Mouse (Mus musculus) MN1 (cell line): ENCODE data around the gene Nfix.

ENCODE experiments used
- DNase-seq: peaks from one replicate; pipeline ENCODE4 v3.0.0-alpha.2; 2016; ENCODE audit warnings: low spot score

Nfix gene

DNA sequence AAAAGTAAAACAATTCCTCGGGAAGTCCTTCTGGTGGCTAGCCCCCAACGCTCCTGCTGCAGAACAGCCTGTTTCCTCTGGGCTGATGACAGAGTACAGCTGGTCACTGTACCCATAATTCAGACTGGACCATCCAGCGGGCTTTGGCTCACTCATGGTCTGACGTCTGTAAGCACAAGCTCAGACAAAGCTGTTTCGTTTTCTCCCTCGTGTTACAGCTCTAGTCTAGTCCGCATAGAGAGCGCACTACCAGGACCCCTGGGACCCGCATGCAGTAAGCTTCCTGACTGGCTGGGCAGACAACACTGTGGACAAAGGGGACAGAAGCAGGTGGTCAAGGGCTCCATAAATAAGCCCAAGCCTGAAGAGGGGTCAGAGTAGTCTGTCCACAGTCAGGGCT, 33.7 kb downstream of the Nfix start:
- no peak for DNase-seq

DNA sequence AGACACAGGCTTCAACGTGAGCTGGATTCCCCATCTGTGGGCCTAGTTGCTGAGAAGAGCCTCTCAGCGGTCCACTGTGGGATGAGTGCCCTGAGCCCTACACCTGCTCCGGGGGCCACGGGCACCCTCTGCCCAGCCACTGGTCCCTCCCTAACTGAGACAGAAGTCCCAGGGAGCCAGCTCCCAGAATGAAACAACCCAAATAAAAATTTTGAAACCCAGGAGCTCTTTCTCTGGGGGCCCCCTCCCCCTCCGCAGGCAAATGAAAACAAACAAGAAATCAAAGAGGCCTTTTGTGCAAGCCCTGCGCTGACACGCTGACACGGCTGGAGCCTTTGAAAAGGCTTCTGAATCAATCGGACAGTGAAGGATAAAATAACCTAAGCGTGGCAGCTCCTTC, 34.5 kb downstream of the Nfix start:
- no peak for DNase-seq

DNA sequence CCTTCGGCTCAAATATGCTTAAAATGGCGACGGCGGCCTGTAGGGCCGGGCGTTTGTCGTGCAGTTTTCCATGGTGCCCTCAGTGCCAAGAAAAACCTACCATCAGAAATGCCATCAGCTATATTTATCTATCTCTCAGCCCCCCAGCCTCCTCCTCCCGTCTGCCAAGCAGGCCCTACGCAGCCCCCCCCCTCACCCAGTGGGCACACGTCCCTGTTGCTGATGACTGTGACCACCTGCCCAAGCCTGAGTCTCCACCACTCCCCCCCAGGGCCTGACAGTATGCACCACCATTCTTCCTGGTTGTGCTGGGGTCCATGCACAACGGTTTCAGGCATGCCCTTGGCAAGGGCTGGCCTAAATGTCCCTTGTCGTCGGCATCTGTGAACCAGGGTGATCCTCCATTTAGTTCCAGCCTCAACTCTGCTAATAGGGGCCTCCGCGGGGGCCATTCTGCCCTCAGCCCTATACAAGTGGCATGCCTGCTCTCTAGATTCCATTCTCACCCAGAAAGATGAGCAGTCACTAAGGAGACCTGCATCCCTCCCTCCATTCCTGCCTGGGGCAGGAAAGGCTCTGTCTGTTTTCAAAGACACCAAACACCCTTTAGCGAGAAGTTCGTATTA, 35.2 kb downstream of the Nfix start:
- no peak for DNase-seq

- DNase-seq, result no peak
Observed at GRCm38 (mm10) chr8:84764100-84764499, 36.0 kb downstream of the Nfix start.

- peak; percentile 63 for DNase-seq
Observed at GRCm38 (mm10) chr8:84760901-84761300, 39.2 kb downstream of the Nfix start.

GRCm38 (mm10) chr8:84760405-84760805, 39.7 kb downstream of the Nfix start:
- DNase-seq, result no peak

DNA sequence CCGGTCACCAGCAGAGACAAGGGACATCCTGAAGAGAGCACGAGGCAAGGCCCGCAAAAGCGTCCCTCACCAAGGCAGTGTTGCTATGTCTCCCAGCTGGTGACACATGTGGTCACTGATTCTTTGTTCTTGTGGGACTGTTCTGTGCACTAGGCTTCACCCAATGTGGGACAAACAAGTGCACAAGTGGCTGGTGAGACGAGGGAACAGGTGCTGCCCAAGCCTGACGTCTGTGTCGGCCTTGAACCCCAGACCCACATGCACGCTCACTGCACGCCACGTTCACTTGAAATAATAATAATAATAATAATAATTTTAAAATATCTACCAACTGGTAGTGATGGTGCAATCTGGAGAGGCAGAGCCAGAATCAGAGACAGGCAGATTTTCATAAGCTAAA, 40.4 kb downstream of the Nfix start:
- DNase-seq, result no peak

DNA sequence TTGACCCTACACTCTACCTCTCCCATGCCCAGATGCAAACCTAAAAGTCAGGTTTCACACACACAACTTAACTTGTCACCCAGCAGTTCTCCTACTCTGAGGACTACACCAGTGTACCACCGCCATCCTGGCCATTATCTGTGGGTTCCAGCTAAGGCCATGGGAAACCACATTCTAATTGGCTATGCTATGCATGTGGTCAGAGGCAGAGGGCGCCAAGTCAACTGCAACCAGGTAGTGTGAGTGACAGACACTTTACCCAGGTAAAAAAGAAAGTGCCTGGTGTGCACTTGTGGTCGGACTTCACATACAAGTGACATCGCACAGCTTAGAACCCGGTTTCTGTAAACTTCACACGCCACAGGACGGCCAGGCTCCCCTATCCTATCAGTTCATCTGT, 41.0 kb downstream of the Nfix start:
- DNase-seq, result no peak

DNA sequence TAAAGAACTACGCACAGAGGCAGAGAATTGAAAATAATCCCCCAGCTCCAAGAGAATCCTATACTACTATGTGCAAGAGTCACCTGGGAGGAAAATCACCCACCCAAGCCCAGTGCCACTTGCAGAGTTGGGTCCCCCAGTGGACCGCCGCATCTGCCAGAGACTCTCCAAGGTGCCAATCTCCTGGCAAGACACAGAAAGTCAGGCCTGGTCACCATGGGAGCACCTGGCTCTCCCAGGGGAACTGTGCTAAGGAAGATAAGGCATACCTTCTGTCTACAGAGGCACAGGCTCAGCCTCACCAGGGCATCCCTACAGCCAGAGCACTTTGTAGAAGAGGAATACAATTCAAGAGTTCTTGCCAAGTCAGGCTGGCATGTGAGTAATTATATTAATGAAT, 41.8 kb downstream of the Nfix start:
- DNase-seq, result no peak

DNA sequence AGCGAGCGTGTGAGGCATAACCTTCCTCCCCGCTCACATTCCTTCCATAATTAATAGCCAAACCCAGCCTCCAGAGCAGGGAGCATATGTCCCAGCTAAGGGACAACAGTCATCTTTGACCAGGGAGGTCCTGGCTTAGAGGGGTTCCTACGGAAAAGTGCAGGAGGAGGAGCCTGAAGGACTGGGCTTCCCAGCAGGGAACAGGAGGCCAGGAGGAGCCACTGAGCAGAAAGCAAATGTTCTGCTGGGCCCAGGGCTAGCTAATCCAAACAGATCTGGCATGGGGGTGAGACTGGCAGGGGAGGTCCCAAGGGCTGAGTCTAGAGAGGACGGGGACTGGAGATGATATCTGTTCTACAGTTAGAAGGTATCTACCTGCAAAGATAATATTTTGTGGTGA, 42.6 kb downstream of the Nfix start:
- DNase-seq, result no peak

GRCm38 (mm10) chr8:84752734-84753582, 47.2 kb downstream of the Nfix start:
- no peak for DNase-seq

- no peak for DNase-seq
Observed at GRCm38 (mm10) chr8:84749519-84749918, 50.6 kb downstream of the Nfix start.

DNA sequence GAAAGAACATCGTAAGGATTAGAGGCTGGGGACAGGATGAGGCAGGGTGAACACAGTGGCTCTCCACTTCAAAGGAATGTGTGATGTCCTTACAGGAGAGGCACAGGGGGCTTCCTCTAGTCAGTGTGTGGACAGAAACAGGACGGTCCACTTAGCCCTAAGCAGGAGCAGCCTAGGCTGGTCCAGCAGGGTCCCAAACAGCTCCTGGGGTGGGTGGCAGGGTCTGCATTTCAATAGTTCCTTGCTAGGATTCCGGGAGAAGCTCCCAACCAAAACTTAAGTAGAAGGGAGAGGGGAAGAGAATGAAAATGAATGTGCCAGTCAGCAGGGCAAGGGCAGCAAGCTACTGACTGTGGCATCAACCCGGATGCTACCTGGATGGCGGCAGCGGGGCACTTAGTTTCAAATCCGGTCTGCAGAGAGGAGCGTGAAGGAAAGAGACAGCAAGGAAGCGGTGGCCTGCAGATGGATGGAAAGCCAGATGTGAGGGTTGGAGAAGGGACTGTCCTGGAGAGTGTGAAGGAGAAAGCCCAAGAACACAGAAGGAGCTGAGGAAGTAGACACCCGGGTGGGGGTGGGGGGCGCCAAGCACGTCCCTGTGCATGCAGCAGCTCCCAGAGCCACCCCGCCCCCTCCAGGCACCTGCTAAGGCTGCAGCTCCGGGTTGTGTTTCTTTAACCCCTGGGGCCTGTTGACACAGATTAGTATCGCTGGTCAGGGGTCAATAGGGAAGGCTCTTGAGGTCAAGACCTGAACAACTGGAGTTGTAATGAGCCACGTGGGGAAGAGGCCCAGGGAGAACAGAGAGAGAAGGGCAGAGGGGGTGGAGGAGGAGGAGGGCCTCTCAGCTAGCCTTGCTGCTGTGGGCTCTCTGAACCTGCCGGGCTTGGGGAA, 54.9 kb downstream of the Nfix start:
- DNase-seq, result no peak

DNA sequence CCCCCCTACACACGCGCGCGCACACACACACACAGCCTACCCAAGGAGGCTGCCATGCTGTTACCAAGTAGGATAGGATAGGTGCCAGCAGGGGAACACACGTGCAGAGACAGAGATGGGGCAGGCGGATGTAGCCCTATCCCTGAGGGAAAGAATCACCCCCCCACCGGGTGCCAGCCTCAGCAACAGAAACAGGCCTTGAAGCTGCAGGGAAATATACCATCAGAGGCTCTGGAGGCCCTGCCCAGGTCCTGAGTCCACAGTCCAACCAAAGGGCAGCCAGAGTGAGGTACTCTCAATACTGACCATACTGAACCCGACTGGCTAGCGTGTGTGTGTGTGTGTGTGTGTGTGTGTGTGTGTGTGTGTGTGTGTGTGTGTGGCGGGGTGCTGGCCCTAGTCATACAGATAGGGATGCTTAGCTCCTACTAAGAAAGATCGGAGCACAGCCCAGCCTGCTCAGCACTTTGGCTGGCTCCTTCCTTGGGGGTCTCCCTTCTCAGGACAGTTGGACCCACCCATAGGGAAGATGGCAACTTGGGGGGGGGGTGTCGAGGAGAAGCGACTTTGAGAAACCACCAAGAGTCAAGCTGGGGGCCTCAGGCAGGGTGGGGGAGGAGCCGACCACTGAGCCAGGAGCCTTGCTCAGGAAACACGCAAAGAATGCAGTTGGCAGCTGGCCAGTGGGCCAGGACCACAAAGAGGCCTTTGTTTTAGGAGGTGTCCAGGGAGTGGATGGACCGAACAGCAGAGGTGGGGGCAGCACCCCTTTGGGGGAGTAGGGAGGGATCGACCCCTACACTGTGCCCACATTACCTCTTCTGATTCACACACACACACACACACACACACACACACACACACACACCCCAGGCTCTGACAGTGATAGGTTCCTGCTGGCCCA, 56.4 kb downstream of the Nfix start:
- DNase-seq, result peak; percentile 82

GRCm38 (mm10) chr8:84743054-84743415, 57.1 kb downstream of the Nfix start:
- DNase-seq, result peak; percentile 48

- peak; percentile 82 for DNase-seq
Observed at GRCm38 (mm10) chr8:84742171-84743053, 57.7 kb downstream of the Nfix start.

DNA sequence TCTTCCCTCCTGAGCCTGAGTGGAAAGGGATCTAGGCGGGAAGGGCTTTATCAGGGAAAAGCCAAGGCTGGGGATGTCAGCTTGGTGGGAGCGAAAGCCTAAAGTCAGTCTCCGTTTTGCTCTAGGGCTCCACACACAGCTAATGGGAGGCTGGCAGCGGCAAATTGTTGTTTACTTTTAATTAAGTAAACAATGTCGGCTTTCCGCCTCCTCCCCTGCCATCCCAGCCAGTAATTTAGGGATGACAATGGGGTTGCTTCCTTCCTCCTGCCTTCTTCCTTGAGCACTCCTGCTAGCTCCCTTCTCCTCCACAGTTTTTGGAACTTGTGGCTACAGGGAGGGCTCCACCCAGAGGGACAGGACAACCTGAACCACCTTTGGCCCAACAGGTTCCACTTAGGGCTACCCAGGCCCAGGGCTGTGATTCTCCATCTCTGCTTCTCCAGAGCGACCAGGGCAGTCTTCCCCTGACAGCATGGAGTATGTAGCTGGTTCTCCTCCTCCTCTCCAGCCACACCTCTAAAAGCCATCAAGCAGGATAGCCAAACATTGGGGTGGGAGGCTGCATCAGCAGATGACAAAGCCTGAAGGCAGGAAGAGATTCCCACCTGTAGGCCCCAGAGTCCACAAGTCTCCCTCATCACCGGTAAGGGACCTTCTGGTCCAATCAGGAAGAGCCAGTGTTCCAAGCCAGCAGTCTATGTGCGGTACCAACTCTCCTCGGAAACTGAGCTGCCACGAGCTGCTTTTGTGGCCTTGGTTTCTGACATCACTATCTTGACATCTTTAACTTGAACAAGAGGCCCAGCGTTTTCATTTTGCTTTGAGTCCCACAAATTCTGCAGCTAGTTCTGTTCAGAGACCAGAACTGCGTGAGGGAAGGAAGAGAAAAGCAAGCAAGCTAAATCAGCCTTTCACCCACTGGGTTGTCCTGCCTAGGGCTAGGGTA, 59.0 kb downstream of the Nfix start:
- no peak for DNase-seq

GRCm38 (mm10) chr8:84739401-84739742, 60.8 kb downstream of the Nfix start:
- peak; percentile 69 for DNase-seq

DNA sequence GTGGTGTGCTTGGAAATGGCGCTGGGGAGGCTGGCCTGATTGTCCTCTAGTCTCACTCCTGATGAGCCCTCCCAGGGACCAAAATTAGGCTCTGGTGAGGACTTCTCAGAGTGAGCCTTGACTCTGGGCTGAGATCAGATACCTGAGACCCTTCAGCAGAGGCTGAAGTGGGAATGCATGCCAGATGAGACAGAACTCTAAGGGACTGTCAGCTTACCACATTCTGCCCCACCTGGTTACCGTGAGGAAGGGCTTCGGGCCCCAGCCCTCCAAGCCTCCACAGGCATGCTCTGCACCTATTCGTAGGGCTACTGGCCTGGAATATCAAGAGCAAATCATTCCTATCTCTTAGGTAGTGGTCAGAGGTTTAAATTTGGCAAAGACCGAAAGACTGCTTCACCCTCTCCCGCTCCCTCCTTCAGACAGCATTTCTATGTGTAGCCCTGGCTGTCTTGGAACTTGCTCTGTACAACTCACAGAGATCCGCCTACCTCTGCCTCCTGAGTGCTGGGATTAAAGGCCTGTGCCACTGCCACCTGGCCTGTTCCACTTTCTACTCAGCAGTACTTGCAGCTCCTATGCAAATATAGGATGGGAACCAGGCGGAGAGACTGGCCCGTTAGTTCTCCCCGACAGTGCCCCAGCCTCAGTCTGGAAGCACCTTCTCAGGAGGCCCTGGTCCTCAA, 61.3 kb downstream of the Nfix start:
- DNase-seq, result no peak
